Mouse (Mus musculus) heart, embryonic 14.5 days (tissue): Measurements from ENCODE around the gene Il17re. TPM values are rescaled to one million over a fixed set of nuclear protein-coding genes. Genes with fewer than 3 reads are reported as not detected.

Experiments used
- ATAC-seq: fragments of 200-750 bp; cut with Nextera tagmentation; 2 replicates; pipeline ENCODE4 v1.8.0; 2017; ENCODE audit warnings: low read depth, moderate TSS enrichment; ENCODE audit not compliant: insufficient number of reproducible peaks, insufficient read depth, low FRiP score
- H3K27ac ChIP-seq, 2 experiments: fragments of 200-500 bp in 1 of 2; fragments of 300-500 bp in 1 of 2; sonication (generic) in 1 of 2; replicated peaks in 1 of 2; 2 replicates each; pipeline ENCODE4 v1.5.1; 2012 to 2014; ENCODE audit warnings: low read depth in 2 of 2, low read length in 2 of 2, control low read depth in 1 of 2, mild to moderate bottlenecking in 1 of 2, mixed read lengths in 1 of 2; ENCODE audit not compliant: control insufficient read depth in 1 of 2, insufficient read depth in 1 of 2
- H3K27me3 ChIP-seq: fragments of 300-500 bp; sonication (generic); 2 replicates; pipeline ENCODE4 v1.6.1; 2014; ENCODE audit warnings: mild to moderate bottlenecking, low read length, control low read depth; ENCODE audit not compliant: control insufficient read depth, insufficient read depth
- H3K36me3 ChIP-seq: fragments of 300-500 bp; sonication (generic); 2 replicates; pipeline ENCODE4 v1.6.1; 2014; ENCODE audit warnings: mild to moderate bottlenecking, control low read depth, low read length, mixed read lengths; ENCODE audit not compliant: control insufficient read depth, insufficient read depth
- H3K4me1 ChIP-seq, 2 experiments: fragments of 200-500 bp in 1 of 2; fragments of 300-500 bp in 1 of 2; sonication (generic) in 1 of 2; 2 replicates each; pipeline ENCODE4 v1.6.1; 2012 to 2014; ENCODE audit warnings: low read length in 2 of 2, control low read depth in 1 of 2, mixed read lengths in 1 of 2; ENCODE audit not compliant: control insufficient read depth in 2 of 2, insufficient read depth in 2 of 2
- H3K4me2 ChIP-seq: fragments of 300-500 bp; sonication (generic); 2 replicates; pipeline ENCODE4 v1.6.1; 2014; ENCODE audit warnings: mild to moderate bottlenecking, low read length
- H3K4me3 ChIP-seq, 2 experiments: fragments of 200-500 bp in 1 of 2; fragments of 300-500 bp in 1 of 2; sonication (generic) in 1 of 2; 2 replicates each; pipeline ENCODE4 v1.5.1; 2012 to 2014; ENCODE audit warnings: low read length in 2 of 2, mild to moderate bottlenecking in 2 of 2, control low read depth in 1 of 2, low read depth in 1 of 2, moderate library complexity in 1 of 2; ENCODE audit not compliant: control insufficient read depth in 1 of 2, insufficient read depth in 1 of 2
- H3K9ac ChIP-seq: fragments of 300-500 bp; sonication (generic); 2 replicates; pipeline ENCODE4 v1.6.1; 2014; ENCODE audit warnings: mild to moderate bottlenecking, low read length
- H3K9me3 ChIP-seq: fragments of 300-500 bp; sonication (generic); 2 replicates; pipeline ENCODE4 v1.6.1; 2016; ENCODE audit warnings: low read length, control low read depth; ENCODE audit not compliant: control insufficient read depth
- WGBS: fragments of 180-500 bp; shearing (Covaris S2); extraction: QIAGEN DNeasy Blood & Tissue Kit; methylation state at CpG from one replicate; pipeline ENCODE4 v1.1.7; 2014; 5-methylcytosine and 5-hydroxymethylcytosine counted together
- polyA plus RNA-seq: library from polyadenylated mRNA; unstranded; fragments of >200 nt; fragmentation: Nextera tagmentation; extraction: Ambion mirVana; gene quantifications from 2 replicates; pipeline ENCODE4 v1.2.1, GENCODE M21; 2014

Gene Il17re
- polyA plus RNA-seq, 1 experiment from 2014 or later = 0.99 TPM

DNA sequence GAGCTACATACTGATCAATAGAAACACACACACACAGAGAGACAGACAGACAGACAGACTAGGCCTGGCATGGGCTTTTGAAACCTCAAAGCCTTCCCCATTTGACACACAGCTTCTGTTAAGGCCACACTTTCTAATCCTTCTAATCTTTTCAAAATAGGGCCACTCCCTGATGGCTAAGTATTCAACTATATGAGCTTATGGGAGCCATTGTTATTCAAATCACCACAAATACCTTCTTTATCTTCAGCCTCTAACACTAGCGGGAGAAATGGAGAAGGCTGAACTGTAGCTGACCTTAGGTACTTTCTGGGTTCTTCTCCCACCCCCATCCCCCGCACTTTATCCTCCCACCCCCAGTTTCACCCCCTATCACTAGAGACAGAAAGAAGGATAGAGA is 44.5 kb downstream of the Il17re start:
- H3K4me3 ChIP-seq = no peak overlapping the region
- no peaks in the 10 kb centered on the region for H3K9me3 ChIP-seq
- no peak for ATAC-seq
- WGBS = 50% methylated on average over 2 of the region's 2 CpGs
- no peak overlapping the region for H3K4me2 ChIP-seq
- no peak overlapping the region for H3K27ac ChIP-seq
- no peaks in the 10 kb centered on the region for H3K36me3 ChIP-seq
- H3K27me3 ChIP-seq = peaks cover 33% of the 10 kb centered on the region
- no peak overlapping the region for H3K9ac ChIP-seq
- H3K4me1 ChIP-seq = 0 out of 4 replicates have a peak, but pooled peaks cover 0 to 5% of the 10 kb centered on the region in 2 experiments

DNA sequence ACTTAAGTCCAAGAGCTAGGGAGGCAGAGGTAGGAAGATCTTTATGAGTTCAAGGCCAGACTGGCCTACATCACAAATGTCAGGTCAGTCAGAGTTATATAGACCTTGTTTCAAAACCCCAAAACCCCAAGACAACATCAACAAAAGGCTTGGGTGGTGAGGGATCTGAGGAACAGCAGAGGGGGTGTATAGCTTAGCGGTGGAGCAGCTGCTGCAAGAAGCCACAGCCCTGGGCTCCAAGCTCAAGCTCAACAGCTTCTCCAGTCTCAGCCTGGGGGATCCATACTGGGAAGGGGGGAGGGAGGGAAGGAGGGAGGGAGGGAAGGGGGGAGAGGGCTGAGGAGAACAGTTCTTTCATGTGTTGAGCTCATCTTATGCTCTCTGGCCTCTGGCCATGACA is 47.4 kb downstream of the Il17re start:
- Histone ChIP-seq H3K36me3 (no peaks in the 10 kb centered on the region), H3K9ac (no peak overlapping the region), H3K4me3 (no peak overlapping the region), H3K27ac (no peak overlapping the region), H3K4me2 (no peak overlapping the region), H3K27me3 (peaks cover 21% of the 10 kb centered on the region), H3K9me3 (no peaks in the 10 kb centered on the region), H3K4me1 (peaks cover 5 to 6% of the 10 kb centered on the region in 2 experiments; a peak in 2 of 4 replicates)
- no peak for ATAC-seq
- WGBS = 79% methylated on average over 1 of the region's 1 CpGs

DNA sequence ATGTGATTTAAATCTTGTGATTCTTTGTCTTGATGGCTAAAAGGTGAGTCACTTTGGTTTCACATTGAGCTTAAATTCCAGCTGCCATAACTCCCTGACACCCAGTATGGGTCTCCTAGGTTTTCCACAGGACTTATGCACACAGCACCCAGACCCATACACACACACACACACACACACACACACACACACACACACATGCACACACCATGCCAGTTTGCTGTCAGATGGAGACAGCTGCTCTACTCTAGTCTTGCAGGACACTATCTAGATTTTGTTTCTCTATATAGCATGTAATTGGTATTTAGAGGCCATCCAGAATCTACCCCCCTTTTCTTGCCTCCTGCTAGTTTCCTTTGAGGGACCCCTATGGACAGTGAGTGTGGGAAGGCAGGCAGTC is 48.8 kb downstream of the Il17re start:
- no peak overlapping the region for H3K4me2 ChIP-seq
- peaks cover 6% of the 10 kb centered on the region; the same call in 1 of the 2 replicates for H3K27me3 ChIP-seq
- H3K9ac ChIP-seq = no peak overlapping the region
- H3K4me3 ChIP-seq = no peak overlapping the region
- H3K36me3 ChIP-seq = no peaks in the 10 kb centered on the region
- no peak overlapping the region for H3K27ac ChIP-seq
- peaks cover 0 to 6% of the 10 kb centered on the region in 2 experiments; a peak in 2 of 4 replicates for H3K4me1 ChIP-seq
- no peaks in the 10 kb centered on the region for H3K9me3 ChIP-seq
- no peak for ATAC-seq

DNA sequence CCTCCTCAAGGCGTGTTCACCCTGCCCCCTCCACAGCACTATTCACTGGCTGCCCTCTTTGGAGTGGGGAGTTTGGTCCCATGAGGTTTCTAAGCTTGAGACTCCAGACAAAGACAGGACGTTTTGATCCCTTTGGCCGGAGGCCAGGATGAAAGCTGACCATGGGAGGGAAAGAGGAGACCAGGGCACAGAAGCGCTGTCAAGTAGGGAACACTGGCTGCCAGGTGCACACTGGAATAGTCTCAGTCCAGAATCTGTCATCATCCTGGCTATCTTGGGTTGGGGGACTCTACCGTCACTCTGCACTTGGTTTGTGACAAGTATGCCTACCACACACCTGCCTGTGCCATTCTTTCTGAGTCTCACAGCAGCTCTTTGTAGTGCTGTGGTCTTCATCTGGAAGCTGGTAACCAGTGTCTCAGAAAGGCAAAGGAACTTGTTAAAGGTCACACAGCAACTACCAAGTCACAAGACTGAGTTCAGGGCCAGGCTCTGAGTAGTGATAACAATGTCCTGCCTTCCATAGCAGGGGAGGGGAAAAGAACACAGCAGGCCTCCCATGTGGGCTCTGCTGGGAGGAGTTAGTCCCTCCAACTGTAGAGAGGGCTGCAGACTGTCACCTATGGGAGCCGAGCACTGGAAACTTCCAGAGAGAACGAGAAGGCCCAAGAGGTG is 50.1 kb downstream of the Il17re start:
- Histone ChIP-seq H3K9ac (no peak overlapping the region), H3K4me2 (no peak overlapping the region), H3K4me1 (peaks cover 0 to 6% of the 10 kb centered on the region in 2 experiments; a peak in 2 of 4 replicates), H3K9me3 (no peaks in the 10 kb centered on the region), H3K27ac (no peak overlapping the region), H3K27me3 (no peaks in the 10 kb centered on the region), H3K4me3 (no peak overlapping the region), H3K36me3 (peaks cover 4% of the 10 kb centered on the region; the same call in 1 of the 2 replicates)
- no peak for ATAC-seq
- 38% methylated on average over 7 of the region's 7 CpGs for WGBS

DNA sequence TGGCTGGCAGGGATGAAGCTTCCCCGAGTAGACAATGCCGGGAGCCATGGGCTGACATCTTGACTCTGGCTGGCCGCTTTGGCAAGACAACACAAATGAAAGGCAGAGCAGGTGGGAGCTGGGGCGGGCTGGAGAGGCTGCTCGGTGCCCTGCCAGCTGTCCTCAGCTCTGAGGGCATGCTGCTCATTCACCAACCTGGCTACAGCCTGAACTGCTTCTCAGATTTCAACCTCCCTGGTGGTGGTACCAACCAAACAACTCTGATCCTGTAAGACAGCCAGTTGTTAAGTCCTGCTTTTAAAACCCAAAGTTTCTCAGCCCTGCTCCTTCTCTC is 50.6 kb downstream of the Il17re start:
- H3K9me3 ChIP-seq = no peaks in the 10 kb centered on the region
- no peak overlapping the region for H3K4me2 ChIP-seq
- no peaks in the 10 kb centered on the region for H3K27me3 ChIP-seq
- H3K9ac ChIP-seq = no peak overlapping the region
- H3K27ac ChIP-seq = no peak overlapping the region
- peaks cover 9% of the 10 kb centered on the region for H3K36me3 ChIP-seq
- 41% methylated on average over 5 of the region's 5 CpGs for WGBS
- no peak overlapping the region for H3K4me3 ChIP-seq
- peaks cover 0 to 6% of the 10 kb centered on the region in 2 experiments; a peak in 2 of 4 replicates for H3K4me1 ChIP-seq
- no peak for ATAC-seq

DNA sequence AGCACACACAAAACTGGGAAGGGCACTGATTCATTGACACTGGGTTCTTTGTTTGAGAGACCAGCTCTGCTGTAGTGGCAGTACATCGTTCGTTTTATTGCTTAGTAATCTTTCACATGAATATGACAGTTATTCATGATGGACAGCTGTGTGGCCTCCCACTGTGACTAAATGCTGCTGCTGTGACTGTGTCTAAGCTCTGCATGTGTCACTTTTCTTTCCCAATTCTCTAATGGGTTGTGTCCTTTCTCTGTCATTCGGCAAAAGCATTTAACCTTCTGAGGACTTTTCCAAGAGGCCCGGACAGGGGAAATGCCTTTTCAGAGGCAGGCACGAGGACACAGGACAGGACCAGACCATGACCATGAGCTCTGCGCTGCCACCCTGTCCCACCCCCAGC is 55.7 kb downstream of the Il17re start:
- H3K36me3 ChIP-seq = peaks cover 60% of the 10 kb centered on the region
- ATAC-seq = no peak

DNA sequence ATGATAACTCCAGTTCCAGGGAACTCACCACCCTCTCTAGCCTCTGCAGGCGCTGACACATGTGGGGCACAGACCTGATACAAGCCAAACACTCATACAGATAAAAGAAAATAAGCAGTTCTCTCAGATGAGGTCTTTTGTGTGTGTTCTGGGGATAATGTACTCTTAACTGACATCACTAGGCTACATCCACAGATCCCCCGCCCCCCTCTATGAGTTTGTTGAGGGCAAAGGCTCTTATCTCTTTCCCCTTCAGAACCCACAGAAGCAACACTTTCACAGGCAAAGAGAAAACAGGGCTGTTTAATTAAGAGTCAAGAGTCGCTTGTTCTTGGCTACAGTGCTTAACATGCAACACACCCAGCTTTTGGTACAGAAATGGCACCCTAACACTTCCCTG is 56.3 kb downstream of the Il17re start:
- no peaks in the 10 kb centered on the region for H3K27me3 ChIP-seq
- ATAC-seq = no peak
- H3K4me2 ChIP-seq = no peak overlapping the region
- H3K4me1 ChIP-seq = no peaks in the 10 kb centered on the region
- no peaks in the 10 kb centered on the region for H3K9me3 ChIP-seq
- H3K4me3 ChIP-seq = no peak overlapping the region
- H3K9ac ChIP-seq = no peak overlapping the region
- H3K36me3 ChIP-seq = peaks cover 66% of the 10 kb centered on the region
- no peak overlapping the region for H3K27ac ChIP-seq
- 96% methylated on average over 3 of the region's 3 CpGs for WGBS

More for the DNA sequence above, 55.7 kb downstream of the Il17re start:
- H3K9me3 ChIP-seq = no peaks in the 10 kb centered on the region
- no peak overlapping the region for H3K9ac ChIP-seq
- WGBS = 95% methylated on average over 6 of the region's 6 CpGs
- H3K27ac ChIP-seq = no peak overlapping the region
- H3K4me2 ChIP-seq = no peak overlapping the region
- no peaks in the 10 kb centered on the region; a peak in 1 of 4 replicates for H3K4me1 ChIP-seq
- H3K4me3 ChIP-seq = no peak overlapping the region
- H3K27me3 ChIP-seq = no peaks in the 10 kb centered on the region
